Mouse (Mus musculus) duodenum, adult 2 months (tissue): ENCODE measurements around the gene Scgb1b11. TPM values are rescaled to one million over a fixed set of nuclear protein-coding genes. Genes with fewer than 3 reads are reported as not detected.

ENCODE experiments used
- polyA plus RNA-seq: library from polyadenylated mRNA; depleted of rRNA; stranded (reverse); fragments of >200 nt; gene quantifications from 2 replicates; pipeline ENCODE4 v1.2.3, GENCODE M21; 2012; ENCODE audit warnings: low replicate concordance; rRNA removed

Gene Scgb1b11
- not detected in 2 replicates for polyA plus RNA-seq

DNA sequence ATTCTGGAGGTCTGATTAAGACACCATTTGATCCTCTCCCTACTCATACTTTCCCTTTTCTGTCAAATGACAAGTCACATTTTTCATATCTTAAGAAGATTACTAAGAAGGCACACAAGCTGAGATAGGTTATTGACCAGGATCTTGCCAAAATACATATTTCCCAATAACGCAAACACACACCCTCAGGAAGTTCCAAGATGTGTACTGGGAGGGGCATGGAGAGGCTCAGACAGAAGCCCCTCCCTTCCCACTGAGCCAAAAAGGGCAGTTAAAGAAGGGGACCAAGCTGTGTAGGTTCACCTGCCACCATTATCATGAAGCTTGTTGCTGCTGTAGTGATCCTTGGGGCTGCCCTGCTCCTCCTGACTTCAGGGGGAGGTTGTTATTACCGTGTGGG is at the start of gene Scgb1b11:
Gene Scgb1b11, plus strand, starts transcription at position 301 of the 400 bp plus-strand sequence.

DNA sequence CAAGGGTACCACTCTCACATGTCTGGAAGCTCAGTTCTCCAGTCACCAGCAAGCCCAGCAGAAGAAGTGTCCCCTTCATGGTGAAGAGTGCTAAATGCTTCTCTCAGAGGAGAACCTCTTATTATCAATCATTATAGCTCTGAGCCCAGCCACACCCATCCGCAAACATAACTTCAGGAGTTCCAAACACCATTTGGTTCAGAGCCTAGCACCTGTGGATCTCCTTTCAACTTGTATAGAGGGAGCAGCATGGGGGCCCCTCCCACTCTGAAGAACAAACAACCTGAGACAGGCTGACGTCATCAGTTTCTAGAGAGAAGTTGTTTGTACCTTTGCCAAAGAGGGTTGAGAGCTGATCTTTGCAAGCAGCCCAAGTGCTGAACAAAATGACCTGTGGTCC is 11.6 kb upstream of the Scgb1b11 start, which contains the start of gene Scgb2b11:
Gene Scgb2b11, minus strand, starts transcription at position 101 of the 400 bp plus-strand sequence.

Other genes starting within 250 kb of the Scgb1b11 start
- gene Scgb1b10, start 122.0 kb upstream of the Scgb1b11 start, polyA plus RNA-seq: not detected in 2 replicates
- gene Scgb2b11, start 11.7 kb upstream of the Scgb1b11 start, polyA plus RNA-seq: not detected in 2 replicates
- not detected in 2 replicates for gene Scgb2b12, start 104.4 kb downstream of the Scgb1b11 start, polyA plus RNA-seq
- gene Scgb1b12, start 111.3 kb downstream of the Scgb1b11 start, polyA plus RNA-seq: not detected in 2 replicates
- not detected in 2 replicates for gene Scgb1b29, start 218.7 kb downstream of the Scgb1b11 start, polyA plus RNA-seq